21 mouse cellular contexts compared by ENCODE assay signal in genomic region chr10:31533270-31533826, GRCm38 (mm10).
A peak's percentile ranks its signal among the peaks of the same experiment; 100 is the strongest.
DNase-seq lines count a peak whose midpoint lies in the region; ATAC-seq lines count a peak whose summit lies in the region.
"Had no signal": no experiment of that assay in that cellular context is flagged by ENCODE, and none has a peak within 500 bp of the region (broad histone marks: within the 10 kb centered on the region; RNA-seq: fewer than 3 reads in every experiment).

No protein-coding gene starts in this region.

- H3K4me1 ChIP-seq in midbrain, embryonic 12.5 days, result peaks cover 6% of the 10 kb centered on the region
- H3K4me1 ChIP-seq in midbrain, embryonic 10.5 days, result peaks cover 6% of the 10 kb centered on the region
- 0 out of 2 replicates have a peak, but pooled peaks cover 4% of the 10 kb centered on the region for H3K4me1 ChIP-seq in intestine, embryonic 15.5 days (replicated peaks)
- H3K4me1 ChIP-seq in stomach, embryonic 16.5 days (ENCODE audit: control insufficient read depth, insufficient read depth, low read length), result no peaks in the 10 kb centered on the region
- H3K4me1 ChIP-seq: kidney, embryonic 15.5 days; lung, embryonic 15.5 days had no signal

- H3K9me3 ChIP-seq in midbrain, embryonic 12.5 days, result no peaks in the 10 kb centered on the region
- no peaks in the 10 kb centered on the region for H3K9me3 ChIP-seq in midbrain, embryonic 10.5 days (replicated peaks)
- H3K9me3 ChIP-seq in intestine, embryonic 15.5 days, result no peaks in the 10 kb centered on the region
- no peaks in the 10 kb centered on the region for H3K9me3 ChIP-seq in stomach, embryonic 16.5 days (replicated peaks; ENCODE audit: control insufficient read depth, low read length)
- H3K9me3 ChIP-seq: heart, embryonic 10.5 days; kidney, embryonic 15.5 days; lung, embryonic 15.5 days had no signal

- ATAC-seq in midbrain, embryonic 12.5 days (ENCODE audit: low FRiP score, low read depth), result 0 out of 2 replicates have a peak, but pooled peaks have one; percentile 3
- ATAC-seq in intestine, embryonic 15.5 days, result peak; percentile 60
- peak; percentile 90 for ATAC-seq in stomach, embryonic 16.5 days (ENCODE audit: insufficient read depth, low FRiP score)
- ATAC-seq: activated CD4-positive, CD25-positive, alpha-beta regulatory T cell, adult 4 months; forebrain, embryonic 16.5 days had no signal

- 84% methylated on average over 6 of the region's 6 CpGs for WGBS in midbrain, embryonic 12.5 days
- 91% methylated on average over 6 of the region's 6 CpGs for WGBS in midbrain, embryonic 10.5 days
- 81% methylated on average over 6 of the region's 6 CpGs for WGBS in intestine, embryonic 15.5 days
- 75% methylated on average over 6 of the region's 6 CpGs for WGBS in stomach, embryonic 16.5 days

- no peak overlapping the region for H3K4me2 ChIP-seq in midbrain, embryonic 12.5 days (replicated peaks)
- no peak overlapping the region for H3K4me2 ChIP-seq in intestine, embryonic 15.5 days (replicated peaks)
- no peak overlapping the region for H3K4me2 ChIP-seq in stomach, embryonic 16.5 days (ENCODE audit: low read depth, low read length)
- H3K4me2 ChIP-seq: hindbrain, embryonic 14.5 days; kidney, embryonic 15.5 days; lung, embryonic 15.5 days had no signal

- H3K27me3 ChIP-seq in midbrain, embryonic 12.5 days, result no peaks in the 10 kb centered on the region
- no peaks in the 10 kb centered on the region for H3K27me3 ChIP-seq in midbrain, embryonic 10.5 days (ENCODE audit: low read depth, poor library complexity, severe bottlenecking)
- H3K27me3 ChIP-seq in intestine, embryonic 15.5 days (replicated peaks), result no peaks in the 10 kb centered on the region
- H3K27me3 ChIP-seq in stomach, embryonic 16.5 days (ENCODE audit: control insufficient read depth, insufficient read depth, low read length), result no peaks in the 10 kb centered on the region
- H3K27me3 ChIP-seq: kidney, embryonic 15.5 days; lung, embryonic 15.5 days had no signal

- no peak overlapping the region for H3K9ac ChIP-seq in midbrain, embryonic 12.5 days (replicated peaks)
- no peak overlapping the region for H3K9ac ChIP-seq in intestine, embryonic 15.5 days
- H3K9ac ChIP-seq in stomach, embryonic 16.5 days (ENCODE audit: low read length), result no peak overlapping the region
- H3K9ac ChIP-seq: hindbrain, embryonic 14.5 days; kidney, embryonic 15.5 days; liver, embryonic 14.5 days; lung, embryonic 15.5 days had no signal

- 0 out of 2 replicates have a peak, but pooled peaks cover 5% of the 10 kb centered on the region for H3K36me3 ChIP-seq in midbrain, embryonic 12.5 days
- no peaks in the 10 kb centered on the region for H3K36me3 ChIP-seq in midbrain, embryonic 10.5 days
- H3K36me3 ChIP-seq in intestine, embryonic 15.5 days, result no peaks in the 10 kb centered on the region
- no peaks in the 10 kb centered on the region for H3K36me3 ChIP-seq in stomach, embryonic 16.5 days (ENCODE audit: control insufficient read depth, insufficient read depth, low read length)
- H3K36me3 ChIP-seq: heart, embryonic 10.5 days; lung, embryonic 15.5 days had no signal

- no peak overlapping the region for H3K4me3 ChIP-seq in midbrain, embryonic 12.5 days
- H3K4me3 ChIP-seq in midbrain, embryonic 10.5 days, result no peak overlapping the region
- no peak overlapping the region for H3K4me3 ChIP-seq in intestine, embryonic 15.5 days (replicated peaks)
- no peak overlapping the region for H3K4me3 ChIP-seq in stomach, embryonic 16.5 days (replicated peaks; ENCODE audit: low read length)
- H3K4me3 ChIP-seq: heart, embryonic 10.5 days; kidney, embryonic 15.5 days; lung, embryonic 15.5 days had no signal

- DNase-seq in midbrain, embryonic 10.5 days (ENCODE audit: low spot score), result no peak
- DNase-seq in ZHBTc4 (ENCODE audit: low read depth, low spot score), result peak; percentile 43
- no peak for DNase-seq in cerebellum, adult 9-11 months
- DNase-seq in MN1 (ENCODE audit: low spot score), result no peak
- DNase-seq: adrenal gland, postnatal 10 days; B cell, adult 2 months; gastrocnemius, postnatal 25 days; heart, postnatal 10 days; kidney, postnatal 4 days; lung, postnatal 4 days; right cerebral cortex, adult 18-20 months had no signal

- no peak overlapping the region for H3K27ac ChIP-seq in midbrain, embryonic 12.5 days (replicated peaks)
- no peak overlapping the region for H3K27ac ChIP-seq in midbrain, embryonic 10.5 days (replicated peaks)
- no peak overlapping the region for H3K27ac ChIP-seq in intestine, embryonic 15.5 days
- H3K27ac ChIP-seq in stomach, embryonic 16.5 days (ENCODE audit: low read length), result peak overlapping the region; percentile 73
- H3K27ac ChIP-seq: heart, embryonic 10.5 days; hindbrain, embryonic 14.5 days; kidney, embryonic 15.5 days; liver, embryonic 14.5 days; lung, embryonic 15.5 days had no signal

Comparison
In these comparisons a context has a peak if more than half of its experiments do, and no peak if none do; other contexts are left out.
1. ATAC-seq: peak in every context shown above with its lines; median percentile 90 in stomach, embryonic 16.5 days; 60 in intestine, embryonic 15.5 days; 3 in midbrain, embryonic 12.5 days.